ENCODE assay signal across 8 mouse cellular contexts in the genomic region with DNA sequence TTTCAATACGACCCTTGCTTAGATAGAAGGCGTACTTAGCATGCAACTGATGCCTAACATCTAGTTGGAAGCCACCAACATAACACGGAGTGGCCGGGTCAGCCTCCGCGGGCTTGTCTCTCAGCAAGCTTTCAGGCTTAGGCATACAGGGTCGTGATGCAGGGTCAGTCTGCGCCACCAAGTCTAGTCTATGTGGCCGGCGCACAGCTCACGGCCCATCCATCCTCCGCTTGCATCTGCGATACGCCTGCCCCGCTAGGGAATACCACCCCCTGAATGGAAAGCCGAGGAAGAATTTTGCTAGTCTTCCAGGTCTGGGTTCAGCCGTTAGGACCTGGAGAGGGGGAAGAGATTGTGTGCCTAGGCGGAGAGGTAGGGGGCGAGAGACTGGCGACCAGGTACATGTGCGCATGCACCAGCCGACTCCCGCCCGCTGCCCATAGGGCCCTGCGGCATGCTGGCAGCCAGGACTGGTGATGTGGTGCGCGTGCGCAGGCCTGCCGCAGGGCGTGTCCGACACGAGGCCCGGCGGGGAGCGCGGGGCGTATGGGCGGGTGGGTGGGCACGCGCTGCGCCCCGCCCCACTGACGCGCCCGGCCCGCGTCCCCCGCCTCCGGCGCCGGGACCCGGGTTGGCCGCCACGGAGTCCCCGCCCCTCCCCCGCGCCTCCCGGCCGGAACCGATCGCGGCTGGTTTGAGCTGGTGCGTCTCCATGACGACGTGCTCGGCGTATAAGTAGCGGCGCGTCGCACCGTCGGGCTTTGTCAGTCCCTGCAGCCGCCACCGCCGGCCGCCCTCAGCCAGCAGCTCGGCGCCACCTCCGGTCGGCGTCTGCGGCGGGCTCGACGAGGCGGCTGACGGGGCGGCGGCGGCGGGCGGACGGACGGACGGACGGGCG. TPM values are rescaled to one million over a fixed set of nuclear protein-coding genes. Genes with fewer than 3 reads are reported as not detected.
DNase-seq lines count a peak whose midpoint lies in the region; ATAC-seq and TF ChIP-seq lines count a peak whose summit lies in the region.

A gene (plus strand): TSS at position 586 of the 898 bp plus-strand sequence.

- peaks cover 30% of the 10 kb centered on the region for H3K36me3 ChIP-seq in G1E (replicated peaks)
- H3K36me3 ChIP-seq in forebrain, postnatal 0 days (ENCODE audit: insufficient read depth): peaks cover 20% of the 10 kb centered on the region
- peaks cover 16% of the 10 kb centered on the region for H3K36me3 ChIP-seq in lung, embryonic 16.5 days (ENCODE audit: control insufficient read depth, insufficient read depth, low read length)

- H3K4me3 ChIP-seq in G1E (ENCODE audit: low read depth, low read length): peak within 1 kb of the TSS; percentile 91
- H3K4me3 ChIP-seq in forebrain, postnatal 0 days (ENCODE audit: low read depth, low read length): peak within 1 kb of the TSS; percentile 96
- peak within 1 kb of the TSS; percentile 91 for H3K4me3 ChIP-seq in lung, embryonic 16.5 days (ENCODE audit: low read length)

- H3K4me2 ChIP-seq in forebrain, postnatal 0 days (ENCODE audit: low read depth): peak within 1 kb of the TSS; percentile 85
- peak within 1 kb of the TSS; percentile 74 for H3K4me2 ChIP-seq in lung, embryonic 16.5 days (ENCODE audit: low read depth, low read length)

- peaks cover 43% of the 10 kb centered on the region for H3K4me1 ChIP-seq in G1E (ENCODE audit: insufficient read depth, low read depth, low read length)
- H3K4me1 ChIP-seq in forebrain, postnatal 0 days (ENCODE audit: insufficient read depth): peaks cover 10% of the 10 kb centered on the region
- H3K4me1 ChIP-seq in lung, embryonic 16.5 days (replicated peaks; ENCODE audit: control insufficient read depth, insufficient read depth, low read length): peaks cover 9% of the 10 kb centered on the region

- peaks cover 7% of the 10 kb centered on the region for H3K27me3 ChIP-seq in G1E (ENCODE audit: insufficient read depth, low read length)
- H3K27me3 ChIP-seq in forebrain, postnatal 0 days (ENCODE audit: insufficient read depth, low read length): no peaks in the 10 kb centered on the region
- H3K27me3 ChIP-seq in lung, embryonic 16.5 days (ENCODE audit: control insufficient read depth, insufficient read depth, low read depth, low read length): no peaks in the 10 kb centered on the region

- H3K27ac ChIP-seq in forebrain, postnatal 0 days (ENCODE audit: low read depth, low read length): peak within 1 kb of the TSS; percentile 92
- H3K27ac ChIP-seq in lung, embryonic 16.5 days (ENCODE audit: low read length): peak within 1 kb of the TSS; percentile 88

- no peaks in the 10 kb centered on the region for H3K9me3 ChIP-seq in G1E (replicated peaks)
- H3K9me3 ChIP-seq in forebrain, postnatal 0 days (ENCODE audit: low read length): no peaks in the 10 kb centered on the region
- H3K9me3 ChIP-seq in lung, embryonic 16.5 days (ENCODE audit: control insufficient read depth, low read length): no peaks in the 10 kb centered on the region

- peak; percentile 95 for DNase-seq in G1E (ENCODE audit: low spot score)
- peak; percentile 96 to 98 for DNase-seq in cerebellum, adult 18-20 months
- peak; percentile 98 for DNase-seq in forebrain, postnatal 0 days
- peak; percentile 99 for DNase-seq in heart, postnatal 4 days
- DNase-seq in layer of hippocampus, adult 9-10 months (ENCODE audit: low spot score): peak; percentile 82
- peak; percentile 97 for DNase-seq in ovary, postnatal 10 days (ENCODE audit: low spot score)
- peak; percentile 98 to 99 for DNase-seq in thymus, postnatal 10 days (ENCODE audit: low spot score in 2 of 2)

- TF ChIP-seq CTCF in G1E (IDR thresholded peaks at IDR 0.05; ENCODE audit: low read depth, low read length): no peak
- peak; percentile 55 for TF ChIP-seq CTCF in forebrain, postnatal 0 days (IDR thresholded peaks at IDR 0.05; ENCODE audit: low read depth)

- H3K9ac ChIP-seq in forebrain, postnatal 0 days: peak within 1 kb of the TSS; percentile 97
- peak within 1 kb of the TSS; percentile 91 for H3K9ac ChIP-seq in lung, embryonic 16.5 days (ENCODE audit: low read length)

- ATAC-seq in G1E (ENCODE audit: extremely low read depth, insufficient number of reproducible peaks, low FRiP score, poor library complexity, severe bottlenecking): peak; percentile 85
- peak; percentile 95 for ATAC-seq in forebrain, postnatal 0 days
- ATAC-seq in lung, embryonic 16.5 days (ENCODE audit: low read depth): peak; percentile 97

- WGBS in forebrain, postnatal 0 days: under 1% methylated on average over 93 of the region's 98 CpGs
- under 1% methylated on average over 78 of the region's 98 CpGs for WGBS in lung, embryonic 16.5 days

RNA-seq across cellular contexts. Expression of the gene that starts here (rescaled TPM):
- total RNA-seq in G1E (2014; fragmentation: Nextera tagmentation) (253 and 303 TPM in 2 replicates), G1E (2017) (219 and 221 TPM in 2 replicates)
- 44.6 and 61.1 TPM in 2 replicates for polyA plus RNA-seq in G1E (2012)
- 271 and 293 TPM in 2 replicates for total RNA-seq in forebrain, postnatal 0 days (2014; rRNA removed)
- 146 and 166 TPM in 2 replicates for polyA plus RNA-seq in forebrain, postnatal 0 days (2015; fragmentation: Nextera tagmentation; extraction: Ambion mirVana)
- total RNA-seq in heart, postnatal 4 days (2021): 100 to 1,000 TPM; 158 to 160 TPM
- polyA plus RNA-seq in lung, embryonic 16.5 days (2015; fragmentation: Nextera tagmentation; extraction: Ambion mirVana): 138 and 142 TPM in 2 replicates

Comparison
In these comparisons a context has a peak if more than half of its experiments do, and no peak if none do; other contexts are left out.
1. Peak in every context shown above with its lines: DNase-seq, ATAC-seq, H3K4me3 ChIP-seq and H3K27ac ChIP-seq.